Mouse (Mus musculus) hindbrain, embryonic 10.5 days (tissue): ENCODE measurements around the gene AI467606. TPM values are rescaled to one million over a fixed set of nuclear protein-coding genes. Genes with fewer than 3 reads are reported as not detected.
A peak's percentile ranks its signal among the peaks of the same experiment; 100 is the strongest.

Source experiments
- DNase-seq: peaks from one replicate; pipeline ENCODE4 v3.0.0-alpha.2; 2017; ENCODE audit warnings: low spot score
- H3K27ac ChIP-seq: fragments of 300-500 bp; sonication (generic); 2 replicates; pipeline ENCODE4 v1.5.1; 2016; ENCODE audit warnings: mild to moderate bottlenecking, moderate library complexity
- H3K27me3 ChIP-seq: fragments of 300-500 bp; sonication (generic); 2 replicates; pipeline ENCODE4 v1.6.1; 2016; ENCODE audit warnings: mild to moderate bottlenecking; ENCODE audit not compliant: poor library complexity, insufficient read depth, severe bottlenecking
- H3K36me3 ChIP-seq: fragments of 300-500 bp; sonication (generic); 2 replicates; pipeline ENCODE4 v1.6.1; 2016; ENCODE audit warnings: mild to moderate bottlenecking, moderate library complexity
- H3K4me1 ChIP-seq: fragments of 300-500 bp; sonication (generic); replicated peaks from 2 replicates; pipeline ENCODE4 v1.6.1; 2016; ENCODE audit warnings: mild to moderate bottlenecking
- H3K4me3 ChIP-seq: fragments of 300-500 bp; sonication (generic); 2 replicates; pipeline ENCODE4 v1.5.1; 2016; ENCODE audit warnings: mild to moderate bottlenecking, moderate library complexity
- H3K9me3 ChIP-seq: fragments of 300-500 bp; sonication (generic); 2 replicates; pipeline ENCODE4 v1.6.1; 2016; ENCODE audit warnings: mild to moderate bottlenecking, moderate library complexity
- WGBS: fragments of 180-500 bp; shearing (Covaris S2); methylation state at CpG from one replicate; pipeline ENCODE4 v1.1.7; 2016; 5-methylcytosine and 5-hydroxymethylcytosine counted together
- polyA plus RNA-seq: library from polyadenylated mRNA; unstranded; fragments of >200 nt; fragmentation: Nextera tagmentation; extraction: Ambion mirVana; gene quantifications from 2 replicates; pipeline ENCODE4 v1.2.1, GENCODE M21; 2016

Gene AI467606
- polyA plus RNA-seq, result 0.80 and 0.81 TPM in 2 replicates

DNA sequence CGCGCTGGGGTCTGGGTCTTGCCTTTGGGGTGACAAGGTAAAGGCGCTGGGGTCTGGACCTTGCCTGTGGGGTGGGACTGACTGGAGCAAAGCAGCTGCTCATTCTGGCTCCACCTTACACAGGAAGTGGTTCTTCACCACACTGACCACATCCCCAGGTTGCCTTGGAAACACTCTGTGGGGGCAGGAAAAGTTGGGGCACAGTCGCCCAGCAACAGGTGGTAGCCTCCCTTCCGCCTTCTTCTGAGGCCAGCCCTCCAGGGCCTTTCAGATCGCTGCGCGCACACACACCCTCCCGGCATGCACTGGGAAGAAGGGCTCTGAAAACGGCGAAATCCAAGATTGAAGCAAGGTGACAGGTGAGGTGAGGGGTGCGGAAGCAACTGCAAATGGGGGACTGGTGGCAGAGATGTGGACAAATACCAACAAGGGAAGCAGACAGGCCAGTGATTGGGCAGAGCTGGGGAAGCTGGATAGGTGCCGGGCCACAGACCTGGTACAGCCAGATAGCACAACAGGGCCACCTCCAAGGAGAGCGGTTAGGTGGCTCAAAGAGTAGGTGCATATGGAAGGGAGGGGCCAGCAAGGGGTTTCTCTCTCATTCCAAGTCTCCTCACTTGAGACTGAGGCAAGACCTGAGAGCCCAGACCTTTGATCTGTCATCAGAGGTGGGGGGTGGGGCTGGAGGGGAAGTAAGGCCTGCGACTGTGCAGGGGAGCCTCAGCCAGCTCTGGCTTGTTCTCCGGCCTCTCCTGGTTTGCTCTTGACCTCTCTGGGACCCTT, at the start of gene AI467606:
AI467606 (plus strand) TSS at position 246 of the 783 bp plus-strand sequence.
- H3K27me3 ChIP-seq, result no peaks in the 10 kb centered on the region
- no peak for DNase-seq
- no peaks in the 10 kb centered on the region for H3K36me3 ChIP-seq
- peak within 1 kb of the TSS; percentile 69 for H3K27ac ChIP-seq
- peak within 1 kb of the TSS; percentile 16; the same call in 1 of the 2 replicates for H3K4me3 ChIP-seq
- WGBS, result 75% methylated on average over 16 of the region's 16 CpGs
- H3K4me1 ChIP-seq, result peaks cover 37% of the 10 kb centered on the region
- no peaks in the 10 kb centered on the region for H3K9me3 ChIP-seq

DNA sequence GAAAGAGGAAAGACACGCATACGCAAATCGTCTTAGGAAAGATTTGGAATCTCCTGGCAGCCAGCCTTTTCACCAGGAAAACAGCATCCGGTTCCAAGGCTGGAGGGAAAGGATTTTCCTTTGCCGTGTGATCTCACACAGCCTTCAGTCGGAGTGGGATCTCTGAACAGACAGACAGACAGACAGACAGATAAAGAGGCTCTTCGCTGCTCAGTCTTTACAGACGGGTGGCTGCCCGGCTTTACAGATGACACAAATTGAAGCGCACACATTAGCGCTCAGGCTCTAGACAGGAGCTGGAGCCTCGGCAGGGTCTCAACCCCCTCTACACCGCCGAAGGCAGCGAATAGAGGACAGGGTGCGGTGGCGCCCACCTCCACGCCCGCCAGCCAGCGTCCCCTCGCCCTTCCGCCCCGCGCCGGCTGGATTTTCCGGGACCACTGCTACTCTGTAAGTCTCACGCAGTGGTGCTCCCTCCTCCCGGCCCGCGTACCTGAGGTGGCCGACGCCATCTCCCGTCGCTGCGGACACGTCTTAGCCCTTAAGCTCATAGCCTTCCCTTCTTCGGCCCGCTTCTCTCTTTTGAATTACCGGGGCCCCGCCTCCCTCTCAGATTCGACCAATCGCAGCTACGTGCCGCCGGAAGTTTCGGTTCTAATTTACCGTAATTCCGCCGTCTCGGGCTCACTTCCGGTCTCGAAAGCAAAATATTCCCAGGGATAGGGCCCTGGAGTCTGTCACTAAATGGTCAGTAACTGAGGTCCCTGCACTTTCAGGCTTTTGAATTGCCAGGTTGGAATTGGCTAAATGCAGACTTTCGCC, 49.1 kb upstream of the AI467606 start, which contains the start of gene Kif22:
Kif22 (minus strand) TSS at position 621 of the 822 bp plus-strand sequence.
- WGBS, result under 1% methylated on average over 53 of the region's 53 CpGs
- H3K36me3 ChIP-seq, result peaks cover 34% of the 10 kb centered on the region
- DNase-seq, result peak; percentile 92
- H3K27ac ChIP-seq, result peak within 1 kb of the TSS; percentile 96
- H3K4me1 ChIP-seq, result peaks cover 23% of the 10 kb centered on the region
- H3K9me3 ChIP-seq, result no peaks in the 10 kb centered on the region
- no peaks in the 10 kb centered on the region for H3K27me3 ChIP-seq
- peak within 1 kb of the TSS; percentile 96 for H3K4me3 ChIP-seq

- H3K4me3 ChIP-seq, result no peak overlapping the region
- no peaks in the 10 kb centered on the region for H3K9me3 ChIP-seq
- H3K27me3 ChIP-seq, result no peaks in the 10 kb centered on the region
- H3K4me1 ChIP-seq, result no peaks in the 10 kb centered on the region
- H3K27ac ChIP-seq, result no peak overlapping the region
- no peaks in the 10 kb centered on the region for H3K36me3 ChIP-seq
- WGBS, result 77% methylated on average over 5 of the region's 5 CpGs
- DNase-seq, result no peak
Measured at GRCm38 (mm10) chr7:127055026-127055585, 36.1 kb upstream of the AI467606 start.

GRCm38 (mm10) chr7:127065538-127065937, 25.6 kb upstream of the AI467606 start:
- H3K27ac ChIP-seq, result no peak overlapping the region
- no peak for DNase-seq
- no peak overlapping the region for H3K4me3 ChIP-seq
- no peaks in the 10 kb centered on the region for H3K4me1 ChIP-seq
- H3K9me3 ChIP-seq, result no peaks in the 10 kb centered on the region
- H3K36me3 ChIP-seq, result no peaks in the 10 kb centered on the region
- WGBS, result 86% methylated on average over 6 of the region's 6 CpGs
- no peaks in the 10 kb centered on the region for H3K27me3 ChIP-seq

- WGBS, result 83% methylated on average over 4 of the region's 4 CpGs
- H3K9me3 ChIP-seq, result no peaks in the 10 kb centered on the region
- no peaks in the 10 kb centered on the region for H3K36me3 ChIP-seq
- no peaks in the 10 kb centered on the region for H3K4me1 ChIP-seq
- no peak overlapping the region for H3K4me3 ChIP-seq
- H3K27me3 ChIP-seq, result no peaks in the 10 kb centered on the region
- no peak for DNase-seq
- no peak overlapping the region for H3K27ac ChIP-seq
Measured at GRCm38 (mm10) chr7:127066317-127066716, 24.8 kb upstream of the AI467606 start.

- H3K27ac ChIP-seq, result no peak overlapping the region
- H3K4me3 ChIP-seq, result no peak overlapping the region
- H3K9me3 ChIP-seq, result no peaks in the 10 kb centered on the region
- no peak for DNase-seq
- 74% methylated on average over 4 of the region's 4 CpGs for WGBS
- no peaks in the 10 kb centered on the region for H3K27me3 ChIP-seq
- no peaks in the 10 kb centered on the region for H3K4me1 ChIP-seq
- H3K36me3 ChIP-seq, result no peaks in the 10 kb centered on the region
Measured at GRCm38 (mm10) chr7:127070871-127071413, 20.2 kb upstream of the AI467606 start.

DNA sequence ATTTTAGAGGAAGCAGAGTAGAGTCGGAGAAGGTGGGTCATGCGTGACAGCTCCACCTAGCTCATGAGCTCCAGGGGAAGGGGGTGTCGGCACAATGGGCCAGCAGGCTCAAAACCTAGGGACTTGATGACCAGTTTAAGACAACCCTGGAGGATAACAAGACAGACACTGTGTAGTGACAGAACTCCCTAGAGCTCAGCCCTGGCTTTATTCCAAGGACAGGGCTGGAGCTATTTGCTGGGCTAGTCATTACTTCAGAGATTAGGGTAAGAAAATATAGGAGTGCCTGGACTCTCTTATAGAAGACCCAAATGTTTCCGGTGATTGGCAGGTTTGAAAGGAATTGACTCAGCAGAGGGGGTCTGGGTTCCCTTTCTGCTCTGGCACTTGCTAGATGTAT, 17.9 kb upstream of the AI467606 start:
- Histone ChIP-seq H3K4me1 (no peaks in the 10 kb centered on the region), H3K4me3 (no peak overlapping the region), H3K9me3 (no peaks in the 10 kb centered on the region), H3K27ac (no peak overlapping the region), H3K36me3 (no peaks in the 10 kb centered on the region), H3K27me3 (no peaks in the 10 kb centered on the region)
- 86% methylated on average over 4 of the region's 4 CpGs for WGBS
- no peak for DNase-seq

- WGBS, result 96% methylated on average over 5 of the region's 5 CpGs
- Histone ChIP-seq H3K27ac (no peak overlapping the region), H3K9me3 (no peaks in the 10 kb centered on the region), H3K27me3 (no peaks in the 10 kb centered on the region), H3K4me1 (no peaks in the 10 kb centered on the region), H3K36me3 (no peaks in the 10 kb centered on the region), H3K4me3 (no peak overlapping the region)
- DNase-seq, result no peak
Measured at GRCm38 (mm10) chr7:127076188-127076587, 15.0 kb upstream of the AI467606 start.

- Histone ChIP-seq H3K9me3 (no peaks in the 10 kb centered on the region), H3K4me3 (no peak overlapping the region), H3K27ac (no peak overlapping the region), H3K27me3 (no peaks in the 10 kb centered on the region), H3K4me1 (no peaks in the 10 kb centered on the region), H3K36me3 (no peaks in the 10 kb centered on the region)
- no peak for DNase-seq
- 88% methylated on average over 3 of the region's 3 CpGs for WGBS
Measured at GRCm38 (mm10) chr7:127077692-127078091, 13.5 kb upstream of the AI467606 start.

DNA sequence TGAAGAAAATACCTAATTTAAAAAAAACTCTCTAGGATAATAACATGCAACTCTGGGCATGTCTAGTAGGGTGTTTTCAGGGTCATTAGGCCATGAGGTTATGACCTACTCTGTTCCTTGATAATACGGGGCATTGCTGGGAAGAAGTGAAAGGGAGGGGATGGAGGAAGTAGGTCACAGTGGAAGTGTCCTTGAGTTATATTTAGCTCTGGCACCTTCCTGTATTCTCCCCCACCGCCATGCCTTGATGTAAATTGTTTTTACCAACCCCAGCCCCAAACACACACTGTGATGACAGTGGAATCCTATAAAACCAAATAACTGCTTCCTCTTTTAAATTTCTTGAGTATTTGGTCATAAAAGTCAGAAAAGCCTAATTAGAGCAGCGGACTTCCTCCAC, 11.1 kb upstream of the AI467606 start:
- H3K9me3 ChIP-seq, result no peaks in the 10 kb centered on the region
- H3K36me3 ChIP-seq, result no peaks in the 10 kb centered on the region
- H3K27me3 ChIP-seq, result no peaks in the 10 kb centered on the region
- H3K4me3 ChIP-seq, result no peak overlapping the region
- no peak for DNase-seq
- H3K4me1 ChIP-seq, result no peaks in the 10 kb centered on the region
- 63% methylated on average over 3 of the region's 3 CpGs for WGBS
- H3K27ac ChIP-seq, result no peak overlapping the region

GRCm38 (mm10) chr7:127082271-127082670, 8.9 kb upstream of the AI467606 start:
- no peaks in the 10 kb centered on the region for H3K36me3 ChIP-seq
- H3K4me3 ChIP-seq, result no peak overlapping the region
- no peaks in the 10 kb centered on the region for H3K9me3 ChIP-seq
- H3K27ac ChIP-seq, result no peak overlapping the region
- WGBS, result 84% methylated on average over 8 of the region's 8 CpGs
- no peaks in the 10 kb centered on the region for H3K27me3 ChIP-seq
- no peak for DNase-seq
- no peaks in the 10 kb centered on the region for H3K4me1 ChIP-seq

GRCm38 (mm10) chr7:127082995-127083394, 8.2 kb upstream of the AI467606 start:
- 59% methylated on average over 2 of the region's 2 CpGs for WGBS
- H3K9me3 ChIP-seq, result no peaks in the 10 kb centered on the region
- no peak overlapping the region for H3K4me3 ChIP-seq
- no peaks in the 10 kb centered on the region for H3K27me3 ChIP-seq
- DNase-seq, result no peak
- no peak overlapping the region for H3K27ac ChIP-seq
- no peaks in the 10 kb centered on the region for H3K36me3 ChIP-seq
- no peaks in the 10 kb centered on the region for H3K4me1 ChIP-seq
